Mouse (Mus musculus): Measurements from ENCODE around the gene Mcat.

The Mcat gene

GRCm38 (mm10) chr15:83563327-83563856 is at the start of gene Mcat, which contains the start of gene Tspo:
Mcat (minus strand) TSS chr15:83563787.
Tspo (plus strand) TSS chr15:83563592.
- no peak; the same call in 1 of the 2 replicates for TF ChIP-seq GATA4 (IDR thresholded peaks at IDR 0.05; ENCODE audit: insufficient replicate concordance, low read length)

GRCm38 (mm10) chr15:83607115-83607802 is 43.7 kb upstream of the Mcat start:
- TF ChIP-seq GATA4 (IDR thresholded peaks at IDR 0.05; ENCODE audit: insufficient replicate concordance, low read length) = no peak

- no peak for TF ChIP-seq GATA4 (IDR thresholded peaks at IDR 0.05; ENCODE audit: insufficient replicate concordance, low read length)
Observed at GRCm38 (mm10) chr15:83606700-83607099, 43.1 kb upstream of the Mcat start.

GRCm38 (mm10) chr15:83606216-83606615 is 42.6 kb upstream of the Mcat start:
- TF ChIP-seq GATA4 (IDR thresholded peaks at IDR 0.05; ENCODE audit: insufficient replicate concordance, low read length) = no peak

- no peak for TF ChIP-seq GATA4 (IDR thresholded peaks at IDR 0.05; ENCODE audit: insufficient replicate concordance, low read length)
Observed at GRCm38 (mm10) chr15:83603426-83603825, 39.8 kb upstream of the Mcat start.

GRCm38 (mm10) chr15:83603046-83603396 is 39.4 kb upstream of the Mcat start:
- no peak for TF ChIP-seq GATA4 (IDR thresholded peaks at IDR 0.05; ENCODE audit: insufficient replicate concordance, low read length)

GRCm38 (mm10) chr15:83602372-83603045 is 38.9 kb upstream of the Mcat start:
- no peak for TF ChIP-seq GATA4 (IDR thresholded peaks at IDR 0.05; ENCODE audit: insufficient replicate concordance, low read length)

GRCm38 (mm10) chr15:83601185-83601584 is 37.6 kb upstream of the Mcat start:
- no peak for TF ChIP-seq GATA4 (IDR thresholded peaks at IDR 0.05; ENCODE audit: insufficient replicate concordance, low read length)

- TF ChIP-seq GATA4 (IDR thresholded peaks at IDR 0.05; ENCODE audit: insufficient replicate concordance, low read length) = no peak
Observed at GRCm38 (mm10) chr15:83596833-83597232, 33.2 kb upstream of the Mcat start.

- TF ChIP-seq GATA4 (IDR thresholded peaks at IDR 0.05; ENCODE audit: insufficient replicate concordance, low read length) = no peak
Observed at GRCm38 (mm10) chr15:83595364-83595711, 31.8 kb upstream of the Mcat start.

- no peak for TF ChIP-seq GATA4 (IDR thresholded peaks at IDR 0.05; ENCODE audit: insufficient replicate concordance, low read length)
Observed at GRCm38 (mm10) chr15:83594513-83595363, 31.2 kb upstream of the Mcat start, which contains the start of gene Ttll12. Ttll12 (minus strand) TSS chr15:83595157.

GRCm38 (mm10) chr15:83593702-83594512 is 30.3 kb upstream of the Mcat start:
- TF ChIP-seq GATA4 (IDR thresholded peaks at IDR 0.05; ENCODE audit: insufficient replicate concordance, low read length) = no peak

- no peak for TF ChIP-seq GATA4 (IDR thresholded peaks at IDR 0.05; ENCODE audit: insufficient replicate concordance, low read length)
Observed at GRCm38 (mm10) chr15:83593189-83593585, 29.6 kb upstream of the Mcat start.

Measured in liver, adult (tissue).